Mouse (Mus musculus) megakaryocyte, embryonic 14.5 days (primary cell): ENCODE measurements around the gene Mybpc3.

Experiments
- FLI1 ChIP-seq: IDR thresholded peaks from 2 replicates; pipeline ENCODE4 v1.6.1; 2012; ENCODE audit warnings: low read length, inconsistent platforms, mixed read lengths
- GATA1 ChIP-seq: IDR thresholded peaks from 3 replicates; pipeline ENCODE4 v1.6.1; 2012; ENCODE audit warnings: mixed read lengths, low read length, inconsistent platforms, borderline replicate concordance

DNA sequence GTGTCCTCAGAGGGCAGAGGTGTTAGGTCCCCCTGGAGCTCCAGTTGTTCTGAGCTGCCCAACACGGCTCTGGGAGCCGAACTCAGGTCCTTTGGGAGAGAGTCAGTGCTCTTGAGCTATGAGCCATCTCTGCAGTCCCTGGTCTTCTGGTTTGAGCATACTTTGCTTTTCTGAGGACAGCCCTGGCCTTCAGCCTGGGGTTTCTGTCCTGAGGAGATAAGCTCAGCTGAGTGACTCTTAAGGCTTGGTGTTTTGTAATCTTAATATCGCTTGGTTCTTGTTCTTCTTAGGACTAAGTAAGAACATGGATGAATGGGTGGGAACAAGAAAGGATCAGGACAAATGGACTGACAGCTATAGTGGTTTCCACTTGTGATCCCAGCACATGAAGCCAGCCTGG, 9.8 kb upstream of the Mybpc3 start:
- no peak for TF ChIP-seq FLI1
- TF ChIP-seq GATA1 = no peak
